Mouse (Mus musculus): ENCODE data around the gene Mesd.

Mesd gene

GRCm38 (mm10) chr7:83913405-83913932 is 29.2 kb downstream of the Mesd start:
- no peak for DNase-seq (ENCODE audit: low spot score)

DNA sequence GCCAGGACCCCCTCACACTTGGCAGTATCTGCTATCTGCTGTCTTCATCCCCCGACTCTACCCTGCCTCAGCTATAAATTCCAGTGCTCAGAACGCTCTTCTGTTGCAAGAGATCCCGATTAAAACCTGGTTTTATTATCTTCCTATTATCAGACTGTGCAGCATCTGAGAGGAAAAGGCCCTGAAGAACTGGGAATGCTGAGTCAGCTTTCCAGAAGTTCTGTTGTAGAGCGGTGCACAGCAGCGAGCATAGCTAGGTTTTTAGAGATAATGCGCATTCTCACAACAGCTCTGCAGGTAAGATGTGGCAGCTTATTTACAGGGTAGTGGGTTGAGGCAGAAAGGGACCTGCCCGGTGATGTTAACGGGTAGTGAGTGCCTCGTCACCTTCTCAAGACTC is 29.7 kb downstream of the Mesd start:
- DNase-seq (ENCODE audit: low spot score) = no peak

- DNase-seq (ENCODE audit: low spot score) = peak; percentile 93
Observed at GRCm38 (mm10) chr7:83914566-83914965, 30.3 kb downstream of the Mesd start.

- DNase-seq (ENCODE audit: low spot score) = no peak
Observed at GRCm38 (mm10) chr7:83920241-83920640, 36.0 kb downstream of the Mesd start.

GRCm38 (mm10) chr7:83921637-83922036 is 37.4 kb downstream of the Mesd start:
- no peak for DNase-seq (ENCODE audit: low spot score)

DNA sequence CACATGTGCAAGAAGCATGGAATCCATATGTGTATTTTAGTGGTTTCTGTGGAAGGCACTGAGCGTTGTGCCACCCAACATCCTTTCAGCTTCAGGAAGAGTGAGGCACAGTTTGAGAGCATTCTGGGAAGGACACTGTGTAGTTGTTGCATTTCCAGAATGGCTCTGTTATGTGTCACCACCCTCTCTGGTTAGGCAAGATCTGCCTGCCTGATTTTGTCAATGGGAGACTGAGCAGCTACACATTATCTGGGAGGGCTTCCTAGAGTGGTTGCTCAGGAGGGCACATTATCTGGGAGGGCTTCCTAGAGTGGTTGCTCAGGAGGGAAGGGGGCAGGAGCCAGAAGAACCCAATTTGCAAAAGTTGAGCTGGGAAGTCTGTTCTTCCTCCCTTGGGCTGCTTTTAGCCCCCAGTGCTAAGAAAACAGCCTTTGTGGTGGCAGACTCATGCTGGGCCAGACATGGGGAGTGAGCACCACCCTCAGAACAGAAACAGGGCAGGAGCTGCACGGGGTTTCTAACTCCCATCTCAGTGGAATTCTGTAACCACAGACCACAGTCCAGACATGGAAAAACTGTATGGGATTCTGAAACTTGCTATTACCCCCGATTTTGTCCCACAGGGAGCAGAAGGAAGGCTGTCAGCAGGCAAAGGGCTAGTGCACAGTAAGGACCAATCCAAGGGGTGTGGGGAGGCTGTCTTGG is 54.9 kb downstream of the Mesd start:
- DNase-seq (ENCODE audit: low spot score) = no peak

GRCm38 (mm10) chr7:83940136-83940535 is 55.9 kb downstream of the Mesd start:
- no peak for DNase-seq (ENCODE audit: low spot score)

DNA sequence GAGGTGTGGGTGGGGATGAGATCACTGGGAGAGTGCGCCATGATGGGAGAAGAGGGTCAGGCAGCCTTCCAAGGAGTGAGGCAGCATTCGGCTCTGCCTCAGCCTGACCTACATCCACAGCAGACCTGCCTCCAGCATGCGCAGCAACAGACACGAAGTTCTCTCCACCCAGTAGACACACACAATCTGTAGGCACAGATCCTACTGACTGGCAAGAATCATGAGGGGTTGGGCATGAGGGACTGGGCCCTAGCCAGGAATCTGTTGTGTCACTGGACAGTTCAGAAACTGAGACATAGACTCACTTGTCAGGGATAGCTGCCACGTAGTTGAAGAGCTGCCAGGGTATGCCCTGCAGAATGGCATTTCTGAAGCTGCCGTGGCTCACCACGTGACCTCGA is 57.4 kb downstream of the Mesd start:
- no peak for DNase-seq (ENCODE audit: low spot score)

DNA sequence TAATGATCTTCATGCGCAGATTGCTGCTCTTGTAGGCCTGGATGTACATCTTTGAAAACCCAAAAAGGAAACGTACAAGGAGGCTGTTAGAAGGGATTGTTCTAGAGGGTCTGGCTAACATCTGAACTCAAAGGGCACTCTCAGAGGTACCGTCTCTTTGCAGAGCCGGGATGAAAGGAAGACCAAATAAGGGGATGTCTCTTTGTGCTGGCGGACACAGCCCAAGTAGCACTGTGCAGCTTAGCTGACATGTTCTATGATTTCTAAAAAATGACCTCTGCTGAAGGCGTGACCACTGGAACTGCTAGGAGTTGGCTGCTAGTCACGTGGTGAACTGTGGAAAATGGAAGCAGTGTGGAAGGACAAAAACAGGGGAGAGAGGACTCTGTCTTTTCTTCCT is 64.5 kb downstream of the Mesd start:
- DNase-seq (ENCODE audit: low spot score) = no peak

DNA sequence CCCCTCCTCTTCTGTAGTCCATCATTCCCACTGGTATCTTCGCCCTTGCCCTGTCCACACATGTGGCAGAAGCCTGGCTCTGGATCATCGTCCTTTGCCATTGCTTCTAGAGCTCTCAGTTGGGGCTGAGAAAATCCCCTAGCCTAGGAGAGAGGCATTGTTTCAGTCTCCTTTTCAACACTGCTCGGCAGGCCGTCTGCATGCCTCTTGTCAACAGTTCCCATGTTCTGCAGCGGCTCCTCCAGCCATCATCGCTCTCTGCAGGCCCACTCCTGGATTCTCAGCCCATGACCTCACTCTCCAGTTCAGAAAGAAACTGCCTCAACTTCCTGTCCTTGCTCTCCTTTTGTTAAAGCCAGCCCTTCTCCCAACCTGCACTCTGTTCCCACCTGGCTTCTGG is 65.4 kb downstream of the Mesd start:
- no peak for DNase-seq (ENCODE audit: low spot score)

Data from retina, embryonic 14.5 days (tissue).